Mouse (Mus musculus): Measurements from ENCODE around the gene Cry1. TPM values are rescaled to one million over a fixed set of nuclear protein-coding genes. Genes with fewer than 3 reads are reported as not detected.

Cry1 gene
- polyA plus RNA-seq, 1 experiment: 25.1 TPM

DNA sequence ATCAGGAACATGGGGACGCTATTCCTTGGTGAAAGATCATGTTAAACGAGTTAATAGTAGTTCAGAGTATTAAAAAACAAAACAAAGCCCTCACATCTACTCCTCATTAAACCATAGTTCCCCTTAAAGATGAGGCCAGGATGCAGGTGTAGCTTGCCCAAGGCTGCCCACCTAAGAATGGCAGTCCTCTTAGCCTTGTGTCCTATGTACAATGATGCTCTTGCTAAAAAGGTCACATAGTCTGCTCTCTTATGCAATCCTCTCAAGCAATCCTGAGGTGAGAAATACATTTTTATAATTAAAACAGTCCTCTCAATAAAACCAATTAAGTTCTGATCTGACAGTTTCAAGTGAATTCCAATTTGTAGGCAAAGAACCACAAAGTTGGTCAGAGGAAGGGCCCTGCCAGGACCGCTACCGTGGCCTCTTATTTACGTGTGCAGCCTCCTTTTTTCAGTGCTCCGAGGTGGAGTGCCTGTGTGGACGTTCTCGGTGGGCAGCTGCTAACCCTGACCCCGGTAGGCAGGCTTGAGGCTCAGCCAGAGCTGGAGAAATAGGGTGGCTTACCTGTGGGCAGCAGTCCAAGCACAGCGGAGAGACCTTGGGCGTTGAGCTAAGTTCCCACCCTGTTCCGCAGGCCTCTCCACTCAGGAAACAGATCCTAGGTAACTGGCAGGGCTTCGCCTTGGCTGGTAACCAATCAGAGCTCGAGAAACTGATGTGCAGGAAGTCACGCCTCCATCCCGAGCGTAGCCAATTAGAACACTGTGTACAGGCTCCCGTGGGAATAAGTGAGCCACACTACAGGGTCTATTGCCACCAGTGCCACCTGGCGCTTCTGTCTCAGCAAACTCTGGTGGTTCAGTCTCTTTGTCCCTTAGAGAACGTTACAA lies 57.2 kb downstream of the Cry1 start, which contains the start of gene Mterf2:
Mterf2 (minus strand) TSS at position 633 of the 893 bp plus-strand sequence.
- H3K9me3 ChIP-seq (replicated peaks; ENCODE audit: control insufficient read depth, insufficient read depth, low read length, poor library complexity, severe bottlenecking): no peaks in the 10 kb centered on the region
- no peaks in the 10 kb centered on the region for H3K36me3 ChIP-seq (ENCODE audit: control insufficient read depth, insufficient read depth, low read length, poor library complexity, severe bottlenecking)
- H3K9ac ChIP-seq (ENCODE audit: low read depth, poor library complexity, severe bottlenecking): peak within 1 kb of the TSS; percentile 59
- peak within 1 kb of the TSS; percentile 81 for H3K4me3 ChIP-seq (ENCODE audit: low read depth, low read length)
- H3K4me1 ChIP-seq (ENCODE audit: control insufficient read depth, insufficient read depth, low read length): no peaks in the 10 kb centered on the region
- TF ChIP-seq EP300 (IDR thresholded peaks at IDR 0.05; ENCODE audit: insufficient read depth, low read depth, low read length) (no peak), CTCF (IDR thresholded peaks at IDR 0.05; ENCODE audit: low read depth, low read length) (peak; percentile 14), POLR2A (IDR thresholded peaks at IDR 0.05; ENCODE audit: insufficient read depth, low read length) (peak; percentile 79)
- no peaks in the 10 kb centered on the region for H3K27me3 ChIP-seq (ENCODE audit: control insufficient read depth, insufficient read depth, low read length, poor library complexity, severe bottlenecking)
- H3K27ac ChIP-seq (ENCODE audit: insufficient read depth, low read length): no peak within 1 kb of the TSS

DNA sequence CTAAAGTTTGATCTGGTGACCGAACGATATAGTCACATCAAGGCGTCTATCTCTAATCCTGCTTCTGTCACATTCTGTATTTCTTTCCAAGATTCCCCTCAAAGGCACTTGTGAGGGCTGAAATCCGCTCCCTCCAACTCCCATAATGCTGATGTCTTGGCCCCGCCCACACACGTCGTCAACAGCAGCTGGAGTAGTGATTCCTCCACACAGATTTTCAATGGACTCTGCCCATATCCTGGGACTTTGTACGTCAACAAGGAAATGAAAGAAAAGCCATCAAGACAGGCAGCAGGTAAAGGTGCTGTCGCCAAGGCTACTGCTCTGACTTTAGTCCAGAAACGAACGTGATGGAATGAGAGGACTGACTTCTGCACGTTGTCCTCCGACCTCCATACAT lies 59.7 kb downstream of the Cry1 start:
- Histone ChIP-seq H3K27ac (ENCODE audit: insufficient read depth, low read length) (no peak overlapping the region), H3K9ac (ENCODE audit: low read depth, poor library complexity, severe bottlenecking) (no peak overlapping the region), H3K4me1 (ENCODE audit: control insufficient read depth, insufficient read depth, low read length) (no peaks in the 10 kb centered on the region), H3K27me3 (ENCODE audit: control insufficient read depth, insufficient read depth, low read length, poor library complexity, severe bottlenecking) (no peaks in the 10 kb centered on the region), H3K36me3 (ENCODE audit: control insufficient read depth, insufficient read depth, low read length, poor library complexity, severe bottlenecking) (peaks cover 14% of the 10 kb centered on the region), H3K9me3 (replicated peaks; ENCODE audit: control insufficient read depth, insufficient read depth, low read length, poor library complexity, severe bottlenecking) (no peaks in the 10 kb centered on the region), H3K4me3 (ENCODE audit: low read depth, low read length) (no peak overlapping the region)
- TF ChIP-seq POLR2A (IDR thresholded peaks at IDR 0.05; ENCODE audit: insufficient read depth, low read length) (no peak), EP300 (IDR thresholded peaks at IDR 0.05; ENCODE audit: insufficient read depth, low read depth, low read length) (no peak), CTCF (IDR thresholded peaks at IDR 0.05; ENCODE audit: low read depth, low read length) (no peak)

DNA sequence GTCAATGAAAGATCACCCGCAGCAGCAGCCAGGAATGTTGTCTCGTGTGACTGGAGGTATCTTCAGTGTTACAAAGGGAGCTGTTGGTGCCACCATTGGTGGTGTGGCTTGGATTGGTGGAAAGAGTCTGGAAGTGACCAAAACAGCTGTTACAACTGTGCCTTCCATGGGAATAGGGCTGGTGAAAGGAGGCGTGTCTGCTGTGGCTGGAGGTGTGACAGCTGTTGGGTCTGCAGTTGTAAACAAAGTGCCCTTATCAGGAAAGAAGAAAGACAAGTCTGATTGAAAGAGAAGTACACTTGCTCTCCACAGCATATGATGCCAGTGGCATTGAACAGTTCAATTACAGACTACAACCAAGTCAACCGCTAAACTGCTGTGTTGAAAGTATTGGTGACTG lies 70.5 kb downstream of the Cry1 start:
- H3K36me3 ChIP-seq (ENCODE audit: control insufficient read depth, insufficient read depth, low read length, poor library complexity, severe bottlenecking): peaks cover 5% of the 10 kb centered on the region
- no peaks in the 10 kb centered on the region for H3K27me3 ChIP-seq (ENCODE audit: control insufficient read depth, insufficient read depth, low read length, poor library complexity, severe bottlenecking)
- TF ChIP-seq CTCF (IDR thresholded peaks at IDR 0.05; ENCODE audit: low read depth, low read length) (no peak), EP300 (IDR thresholded peaks at IDR 0.05; ENCODE audit: insufficient read depth, low read depth, low read length) (no peak), POLR2A (IDR thresholded peaks at IDR 0.05; ENCODE audit: insufficient read depth, low read length) (no peak)
- H3K4me1 ChIP-seq (ENCODE audit: control insufficient read depth, insufficient read depth, low read length): no peaks in the 10 kb centered on the region
- no peak overlapping the region for H3K9ac ChIP-seq (ENCODE audit: low read depth, poor library complexity, severe bottlenecking)
- H3K4me3 ChIP-seq (ENCODE audit: low read depth, low read length): no peak overlapping the region
- H3K9me3 ChIP-seq (replicated peaks; ENCODE audit: control insufficient read depth, insufficient read depth, low read length, poor library complexity, severe bottlenecking): no peaks in the 10 kb centered on the region
- H3K27ac ChIP-seq (ENCODE audit: insufficient read depth, low read length): no peak overlapping the region

DNA sequence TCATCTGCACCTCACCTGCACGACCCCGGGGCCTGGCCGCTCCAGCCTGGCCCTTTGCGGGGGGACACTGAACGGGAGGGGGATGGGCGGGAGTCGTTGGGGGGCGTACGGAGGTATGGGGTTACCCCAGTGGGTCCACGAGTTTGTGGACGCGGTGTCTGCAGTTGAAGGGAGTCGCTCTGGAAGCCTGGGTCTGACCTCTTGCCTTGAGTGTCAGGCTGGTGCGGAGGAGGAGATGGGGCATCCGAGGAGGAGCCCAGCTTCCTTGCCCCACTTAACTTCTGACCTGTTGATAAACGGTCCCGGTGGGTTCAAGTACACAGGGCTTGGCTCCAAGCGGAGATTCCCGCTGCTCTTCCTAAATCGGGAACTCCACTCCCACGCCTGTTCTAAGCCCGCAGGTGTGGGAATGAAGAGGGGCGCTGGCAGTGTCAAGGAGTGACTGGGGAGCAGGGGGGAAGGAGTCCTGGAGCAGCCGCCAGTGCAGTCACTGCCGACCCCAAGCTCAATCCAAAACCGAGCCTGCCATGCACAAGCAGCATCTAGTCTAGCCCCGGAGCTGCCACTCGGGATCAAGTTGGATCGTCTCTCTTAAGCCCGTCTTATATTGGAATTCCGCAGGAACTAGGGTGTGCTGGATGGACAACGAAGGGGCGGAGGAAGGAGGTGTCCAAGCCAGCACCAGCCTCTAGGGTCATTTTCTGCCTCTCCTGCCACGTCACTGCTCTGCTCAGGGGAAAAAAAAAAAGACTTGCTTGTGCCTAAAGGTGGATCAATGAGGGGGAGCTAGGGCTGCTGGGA lies 81.6 kb downstream of the Cry1 start:
- no peak overlapping the region; the same call in 1 of the 2 replicates for H3K27ac ChIP-seq (ENCODE audit: insufficient read depth, low read length)
- H3K4me1 ChIP-seq (ENCODE audit: control insufficient read depth, insufficient read depth, low read length): no peaks in the 10 kb centered on the region
- TF ChIP-seq CTCF (IDR thresholded peaks at IDR 0.05; ENCODE audit: low read depth, low read length) (no peak), EP300 (IDR thresholded peaks at IDR 0.05; ENCODE audit: insufficient read depth, low read depth, low read length) (no peak), POLR2A (IDR thresholded peaks at IDR 0.05; ENCODE audit: insufficient read depth, low read length) (no peak)
- peak overlapping the region; percentile 94 for H3K9ac ChIP-seq (ENCODE audit: low read depth, poor library complexity, severe bottlenecking)
- no peaks in the 10 kb centered on the region for H3K9me3 ChIP-seq (replicated peaks; ENCODE audit: control insufficient read depth, insufficient read depth, low read length, poor library complexity, severe bottlenecking)
- H3K36me3 ChIP-seq (ENCODE audit: control insufficient read depth, insufficient read depth, low read length, poor library complexity, severe bottlenecking): no peaks in the 10 kb centered on the region
- peak overlapping the region; percentile 91 for H3K4me3 ChIP-seq (ENCODE audit: low read depth, low read length)
- no peaks in the 10 kb centered on the region for H3K27me3 ChIP-seq (ENCODE audit: control insufficient read depth, insufficient read depth, low read length, poor library complexity, severe bottlenecking)

DNA sequence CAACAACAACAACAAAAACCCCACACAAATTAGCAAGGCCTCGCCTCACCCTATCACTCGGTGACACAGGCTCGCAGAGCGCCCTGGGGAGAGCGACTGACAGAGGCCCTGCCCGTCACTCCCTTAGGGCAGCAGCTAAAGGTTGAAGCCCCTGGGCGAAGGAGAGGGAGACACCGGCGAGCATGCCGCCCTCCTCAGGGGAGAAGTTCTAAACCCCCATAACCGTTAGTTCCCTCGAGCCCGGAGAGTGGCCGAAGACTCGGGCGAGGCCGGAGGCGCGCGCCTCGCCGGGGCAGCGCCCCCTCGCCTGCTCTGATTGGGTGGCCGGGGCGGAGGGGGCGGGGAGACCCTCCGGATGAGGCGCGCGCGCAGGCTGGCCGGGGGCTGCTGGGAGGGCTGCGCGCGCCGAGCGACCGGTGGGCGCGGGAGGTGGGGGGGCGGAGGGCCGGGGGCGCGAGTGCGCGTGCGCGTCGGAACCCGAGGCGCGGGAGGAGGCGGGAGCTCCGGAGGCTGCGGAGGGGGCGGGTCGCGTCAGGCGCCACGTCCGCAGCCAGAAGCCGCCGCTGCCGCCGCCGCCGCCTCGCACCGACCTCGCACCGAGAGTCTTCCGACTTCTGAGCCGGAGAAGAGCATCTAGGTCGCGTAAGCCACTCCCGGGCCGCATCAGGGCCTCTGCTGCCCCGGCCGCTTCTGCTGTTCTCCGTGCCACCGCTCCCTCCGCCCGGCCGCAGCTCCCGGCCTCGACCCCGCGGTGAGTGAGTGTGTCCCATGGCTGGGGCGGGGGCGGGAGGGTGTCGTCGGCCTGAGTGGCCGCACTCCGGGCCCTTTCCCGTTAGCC lies 82.4 kb downstream of the Cry1 start, which contains the start of the genes Fhl4 and Tmem263:
Fhl4 (minus strand) TSS at position 249 of the 838 bp plus-strand sequence.
Tmem263 (plus strand) TSS at position 381 of the 838 bp plus-strand sequence.
- TF ChIP-seq POLR2A (IDR thresholded peaks at IDR 0.05; ENCODE audit: insufficient read depth, low read length) (no peak), CTCF (IDR thresholded peaks at IDR 0.05; ENCODE audit: low read depth, low read length) (no peak), EP300 (IDR thresholded peaks at IDR 0.05; ENCODE audit: insufficient read depth, low read depth, low read length) (no peak)

More for the DNA sequence above, 82.4 kb downstream of the Cry1 start, which contains the start of the genes Fhl4 and Tmem263:
- no peaks in the 10 kb centered on the region for H3K36me3 ChIP-seq (ENCODE audit: control insufficient read depth, insufficient read depth, low read length, poor library complexity, severe bottlenecking)
- H3K9ac ChIP-seq (ENCODE audit: low read depth, poor library complexity, severe bottlenecking): peak within 1 kb of the TSS; percentile 94
- H3K27me3 ChIP-seq (ENCODE audit: control insufficient read depth, insufficient read depth, low read length, poor library complexity, severe bottlenecking): no peaks in the 10 kb centered on the region
- H3K27ac ChIP-seq (ENCODE audit: insufficient read depth, low read length): peak within 1 kb of the TSS; percentile 54
- peak within 1 kb of the TSS; percentile 91 for H3K4me3 ChIP-seq (ENCODE audit: low read depth, low read length)
- no peaks in the 10 kb centered on the region for H3K4me1 ChIP-seq (ENCODE audit: control insufficient read depth, insufficient read depth, low read length)
- no peaks in the 10 kb centered on the region for H3K9me3 ChIP-seq (replicated peaks; ENCODE audit: control insufficient read depth, insufficient read depth, low read length, poor library complexity, severe bottlenecking)
